Mouse (Mus musculus) liver, embryonic 16.5 days (tissue): ENCODE results near the gene Fry. TPM values are rescaled to one million over a fixed set of nuclear protein-coding genes. Genes with fewer than 3 reads are reported as not detected.

Experiments
- ATAC-seq: fragments of 200-750 bp; cut with Nextera tagmentation; 2 replicates; pipeline ENCODE4 v1.8.0; 2017; ENCODE audit warnings: low read depth, mild to moderate bottlenecking, moderate number of reproducible peaks, moderate library complexity
- H3K27ac ChIP-seq: fragments of 300-500 bp; sonication (generic); 2 replicates; pipeline ENCODE4 v1.5.1; 2014; ENCODE audit warnings: mild to moderate bottlenecking, low read length
- H3K27me3 ChIP-seq: fragments of 300-500 bp; sonication (generic); 2 replicates; pipeline ENCODE4 v1.6.1; 2014; ENCODE audit warnings: low read depth, low read length, mixed read lengths; ENCODE audit not compliant: control insufficient read depth, insufficient read depth
- H3K36me3 ChIP-seq: fragments of 300-500 bp; sonication (generic); 2 replicates; pipeline ENCODE4 v1.6.1; 2014; ENCODE audit warnings: mild to moderate bottlenecking; ENCODE audit not compliant: control insufficient read depth, insufficient read depth
- H3K4me1 ChIP-seq: fragments of 300-500 bp; sonication (generic); 2 replicates; pipeline ENCODE4 v1.6.1; 2014; ENCODE audit warnings: low read depth, low read length, mixed read lengths; ENCODE audit not compliant: control insufficient read depth
- H3K4me2 ChIP-seq: fragments of 300-500 bp; sonication (generic); 2 replicates; pipeline ENCODE4 v1.6.1; 2014; ENCODE audit warnings: low read depth, low read length, mixed read lengths
- H3K4me3 ChIP-seq: fragments of 300-500 bp; sonication (generic); 2 replicates; pipeline ENCODE4 v1.5.1; 2014; ENCODE audit warnings: low read depth, mild to moderate bottlenecking, low read length
- H3K9ac ChIP-seq: fragments of 300-500 bp; sonication (generic); 2 replicates; pipeline ENCODE4 v1.6.1; 2014; ENCODE audit warnings: low read depth, low read length
- H3K9me3 ChIP-seq: fragments of 300-500 bp; sonication (generic); replicated peaks from 2 replicates; pipeline ENCODE4 v1.6.1; 2016; ENCODE audit warnings: low read length; ENCODE audit not compliant: control insufficient read depth
- WGBS: fragments of 180-500 bp; shearing (Covaris S2); extraction: QIAGEN DNeasy Blood & Tissue Kit; methylation state at CpG from one replicate; pipeline ENCODE4 v1.1.7; 2014; ENCODE audit not compliant: insufficient replicate concordance; 5-methylcytosine and 5-hydroxymethylcytosine counted together
- polyA plus RNA-seq: library from polyadenylated mRNA; unstranded; fragments of >200 nt; fragmentation: Nextera tagmentation; extraction: Ambion mirVana; gene quantifications from 2 replicates; pipeline ENCODE4 v1.2.1, GENCODE M21; 2015

Gene Fry
- polyA plus RNA-seq, 1 experiment from 2014 or later = 2.7 TPM

GRCm38 (mm10) chr5:150328686-150329085, 210.2 kb downstream of the Fry start:
- no peak overlapping the region for H3K9ac ChIP-seq
- H3K9me3 ChIP-seq = no peaks in the 10 kb centered on the region
- no peak for ATAC-seq
- peaks cover 9% of the 10 kb centered on the region for H3K4me1 ChIP-seq
- H3K36me3 ChIP-seq = no peaks in the 10 kb centered on the region
- H3K27me3 ChIP-seq = no peaks in the 10 kb centered on the region
- H3K4me3 ChIP-seq = no peak overlapping the region
- 70% methylated on average over 6 of the region's 6 CpGs for whole genome bisulfite sequencing
- H3K4me2 ChIP-seq = no peak overlapping the region
- no peak overlapping the region for H3K27ac ChIP-seq

DNA sequence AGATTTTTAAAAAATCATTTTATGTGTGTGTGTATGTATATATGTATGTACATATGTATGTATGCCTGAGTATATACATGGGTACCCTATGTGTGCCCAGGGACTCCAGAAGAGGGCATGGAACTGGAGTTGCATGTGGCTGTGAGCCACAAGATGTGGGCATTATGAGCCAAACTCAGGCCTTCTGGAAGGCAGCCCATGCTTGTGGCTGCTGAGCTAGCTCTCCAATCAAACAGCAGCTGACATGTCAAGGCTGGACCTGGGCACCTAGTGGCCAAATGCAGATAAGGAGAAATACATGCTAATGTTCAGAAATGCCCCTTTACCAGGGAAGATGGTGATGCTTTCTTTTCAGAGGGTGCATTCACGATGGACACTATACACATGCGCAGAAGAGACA, 213.4 kb downstream of the Fry start:
- Histone ChIP-seq H3K9ac (no peak overlapping the region), H3K9me3 (no peaks in the 10 kb centered on the region), H3K27ac (no peak overlapping the region), H3K4me3 (no peak overlapping the region), H3K4me2 (no peak overlapping the region), H3K36me3 (no peaks in the 10 kb centered on the region), H3K27me3 (no peaks in the 10 kb centered on the region), H3K4me1 (peaks cover 9% of the 10 kb centered on the region)
- WGBS = 69% methylated on average over 2 of the region's 2 CpGs
- ATAC-seq = no peak

DNA sequence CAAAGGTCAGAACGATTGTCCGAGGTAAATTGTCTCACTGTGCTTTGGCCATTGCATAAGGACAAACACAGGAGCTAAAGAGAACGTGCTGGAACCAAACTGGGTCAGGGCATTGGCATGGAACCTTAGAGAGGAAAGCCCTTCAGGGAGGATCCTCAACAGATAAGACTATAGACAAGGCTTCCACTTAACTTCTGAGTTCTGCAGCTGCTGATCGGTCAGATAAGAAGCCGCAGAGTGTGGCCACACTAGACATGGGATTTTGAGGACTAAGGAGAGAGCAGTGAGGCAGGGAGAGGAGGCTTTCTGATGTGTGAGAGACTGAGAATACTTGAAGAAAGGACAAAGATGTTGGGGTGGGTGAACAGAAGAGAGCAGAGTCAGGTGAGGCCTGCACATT, 214.4 kb downstream of the Fry start:
- Histone ChIP-seq H3K9me3 (no peaks in the 10 kb centered on the region), H3K36me3 (no peaks in the 10 kb centered on the region), H3K27ac (no peak overlapping the region), H3K4me2 (no peak overlapping the region), H3K4me3 (no peak overlapping the region), H3K27me3 (no peaks in the 10 kb centered on the region), H3K4me1 (peaks cover 9% of the 10 kb centered on the region), H3K9ac (no peak overlapping the region)
- 10% methylated on average over 5 of the region's 5 CpGs for WGBS
- ATAC-seq = peak; percentile 35; the same call in 1 of the 2 replicates

DNA sequence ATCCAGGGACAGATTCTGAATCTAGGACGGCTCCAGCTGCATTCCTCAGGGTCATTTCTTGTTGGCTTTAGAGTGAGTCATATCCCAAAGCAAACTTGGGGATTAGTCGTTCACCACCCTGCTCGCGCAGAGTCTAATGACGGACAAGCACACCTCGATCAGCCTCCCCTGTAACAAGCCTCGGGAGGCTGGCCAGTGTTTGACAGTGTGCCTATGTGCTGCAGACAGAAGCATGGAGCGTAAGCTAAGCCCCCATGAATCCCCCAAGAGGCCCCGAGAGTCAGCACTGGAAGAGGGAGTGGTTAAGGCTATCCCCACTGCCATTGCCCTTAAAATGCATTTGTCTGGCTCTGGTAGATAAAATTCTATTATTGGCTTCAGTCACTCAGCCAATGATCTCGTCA, 214.9 kb downstream of the Fry start:
- Histone ChIP-seq H3K27ac (no peak overlapping the region), H3K4me2 (no peak overlapping the region), H3K9me3 (no peaks in the 10 kb centered on the region), H3K4me1 (peaks cover 9% of the 10 kb centered on the region), H3K9ac (no peak overlapping the region), H3K27me3 (no peaks in the 10 kb centered on the region), H3K36me3 (no peaks in the 10 kb centered on the region), H3K4me3 (no peak overlapping the region)
- 44% methylated on average over 10 of the region's 10 CpGs for WGBS
- no peak for ATAC-seq

DNA sequence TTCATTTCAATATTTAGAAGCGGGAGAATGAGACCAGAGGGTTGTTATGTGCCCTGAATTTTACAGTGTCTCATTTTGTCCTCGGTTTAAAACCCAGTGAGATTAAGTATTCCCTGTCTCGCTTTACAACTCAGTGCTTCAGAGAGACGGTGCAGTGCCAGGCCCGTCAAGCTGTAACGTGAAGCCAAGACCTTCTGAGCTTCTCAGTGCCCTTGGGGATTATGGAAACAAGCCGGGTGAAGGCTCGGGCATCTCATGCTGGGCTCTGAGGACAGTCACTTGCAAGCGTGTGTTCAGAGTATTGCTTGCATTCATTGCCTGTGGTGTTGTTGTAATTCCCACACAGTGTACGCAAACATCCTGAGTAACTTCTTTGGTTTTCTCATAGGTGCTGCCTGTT, 218.0 kb downstream of the Fry start:
- Histone ChIP-seq H3K27ac (no peak overlapping the region), H3K9ac (no peak overlapping the region), H3K4me1 (peaks cover 9% of the 10 kb centered on the region), H3K4me3 (no peak overlapping the region), H3K36me3 (no peaks in the 10 kb centered on the region), H3K4me2 (no peak overlapping the region), H3K27me3 (no peaks in the 10 kb centered on the region), H3K9me3 (no peaks in the 10 kb centered on the region)
- no peak for ATAC-seq
- 78% methylated on average over 10 of the region's 10 CpGs for WGBS

DNA sequence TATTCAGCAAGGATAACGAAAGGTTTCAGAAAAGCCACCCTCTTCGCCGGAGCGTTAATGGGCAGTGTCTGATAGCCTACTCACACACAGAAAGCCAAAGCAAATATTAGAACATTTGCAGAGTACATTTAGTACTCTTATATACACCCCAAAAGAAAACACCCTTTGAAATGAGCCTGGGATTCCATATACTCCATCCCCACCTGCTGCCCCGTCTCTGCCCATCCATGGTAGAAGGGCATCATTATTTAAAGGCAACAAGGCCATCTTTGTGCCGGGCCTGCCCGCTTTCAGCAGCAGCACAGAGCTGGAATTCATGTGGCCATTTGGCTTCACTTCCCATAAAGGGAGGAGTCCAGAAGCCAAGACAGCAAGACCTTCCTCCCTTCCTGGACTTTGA, 219.3 kb downstream of the Fry start:
- Histone ChIP-seq H3K9ac (no peak overlapping the region), H3K36me3 (no peaks in the 10 kb centered on the region), H3K9me3 (no peaks in the 10 kb centered on the region), H3K27me3 (no peaks in the 10 kb centered on the region), H3K4me2 (no peak overlapping the region), H3K4me3 (no peak overlapping the region), H3K27ac (no peak overlapping the region), H3K4me1 (peaks cover 7% of the 10 kb centered on the region)
- ATAC-seq = no peak
- 71% methylated on average over 7 of the region's 7 CpGs for WGBS

DNA sequence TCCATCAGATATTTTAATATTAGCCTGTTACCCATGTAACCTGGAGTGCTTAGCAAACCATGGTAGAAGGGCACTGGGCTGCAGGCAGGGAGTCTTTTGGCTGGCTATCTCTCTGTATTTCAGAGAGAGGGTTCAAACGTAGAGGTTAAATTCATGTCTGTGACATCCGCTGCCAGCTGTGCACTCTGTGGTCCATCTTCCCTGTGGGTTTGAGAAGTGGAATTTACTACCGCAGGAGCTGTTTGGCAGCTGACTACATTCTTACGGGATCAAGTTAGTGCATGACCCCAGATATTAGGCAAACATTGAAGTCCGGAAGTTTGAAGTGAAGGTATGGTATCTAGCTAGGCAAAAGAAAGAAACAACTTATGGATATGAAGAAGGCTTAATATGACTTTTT, 222.5 kb downstream of the Fry start:
- Histone ChIP-seq H3K27ac (no peak overlapping the region), H3K9ac (no peak overlapping the region), H3K36me3 (no peaks in the 10 kb centered on the region), H3K9me3 (no peaks in the 10 kb centered on the region), H3K4me1 (no peaks in the 10 kb centered on the region), H3K4me2 (no peak overlapping the region), H3K4me3 (no peak overlapping the region), H3K27me3 (no peaks in the 10 kb centered on the region)
- WGBS = 67% methylated on average over 5 of the region's 5 CpGs
- no peak for ATAC-seq

DNA sequence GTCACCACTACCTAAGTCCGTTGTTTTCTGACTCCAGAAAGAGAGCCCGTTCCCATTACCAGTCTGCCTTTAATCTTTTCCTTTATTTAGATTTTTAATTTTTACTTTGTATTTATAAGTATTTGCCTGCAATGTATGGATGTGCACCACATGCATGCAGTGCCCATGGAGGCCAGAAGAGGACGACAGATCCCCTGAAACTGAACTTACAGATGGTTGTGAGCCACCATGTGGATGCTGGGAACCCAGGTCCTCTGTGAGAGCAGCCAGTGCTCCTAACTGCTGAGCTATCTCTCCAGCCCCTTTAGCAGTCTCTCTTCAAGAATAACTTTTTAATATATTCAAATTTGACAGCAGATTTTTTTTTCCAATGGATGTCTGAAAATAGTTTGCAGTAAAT, 223.7 kb downstream of the Fry start:
- no peak overlapping the region for H3K4me3 ChIP-seq
- H3K27ac ChIP-seq = no peak overlapping the region
- no peak overlapping the region for H3K9ac ChIP-seq
- H3K4me1 ChIP-seq = no peaks in the 10 kb centered on the region
- no peaks in the 10 kb centered on the region for H3K27me3 ChIP-seq
- H3K4me2 ChIP-seq = no peak overlapping the region
- H3K9me3 ChIP-seq = no peaks in the 10 kb centered on the region
- no peak for ATAC-seq
- no peaks in the 10 kb centered on the region for H3K36me3 ChIP-seq
- 66% methylated on average over 3 of the region's 3 CpGs for WGBS

- H3K9me3 ChIP-seq = no peaks in the 10 kb centered on the region
- no peak overlapping the region for H3K4me3 ChIP-seq
- ATAC-seq = no peak
- WGBS = 79% methylated on average over 7 of the region's 7 CpGs
- H3K9ac ChIP-seq = no peak overlapping the region
- H3K4me1 ChIP-seq = no peaks in the 10 kb centered on the region
- no peak overlapping the region for H3K27ac ChIP-seq
- no peaks in the 10 kb centered on the region for H3K36me3 ChIP-seq
- H3K4me2 ChIP-seq = no peak overlapping the region
- no peaks in the 10 kb centered on the region for H3K27me3 ChIP-seq
Observed at GRCm38 (mm10) chr5:150345946-150346345, 227.5 kb downstream of the Fry start.

DNA sequence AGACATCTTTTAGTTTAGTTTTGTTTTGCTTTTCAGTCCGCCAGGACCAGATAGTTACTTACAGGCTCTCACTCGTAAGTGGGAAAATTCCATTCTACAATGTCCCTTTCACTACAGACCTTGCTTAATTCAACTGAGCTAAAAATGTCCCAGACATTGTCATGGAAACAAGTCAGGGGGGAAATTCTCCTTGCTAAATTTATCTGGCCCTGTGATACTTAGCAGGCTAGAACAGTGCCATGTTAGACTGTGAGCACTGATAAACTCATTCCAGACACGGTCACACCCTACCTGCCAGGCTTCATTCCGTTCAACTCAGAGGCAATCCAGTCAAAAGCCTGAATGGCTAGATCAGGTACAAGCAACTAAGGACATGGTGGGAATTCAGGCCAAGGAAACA, 227.9 kb downstream of the Fry start:
- no peaks in the 10 kb centered on the region for H3K4me1 ChIP-seq
- no peak overlapping the region for H3K27ac ChIP-seq
- H3K36me3 ChIP-seq = no peaks in the 10 kb centered on the region
- ATAC-seq = no peak
- H3K9me3 ChIP-seq = no peaks in the 10 kb centered on the region
- no peak overlapping the region for H3K9ac ChIP-seq
- WGBS = 62% methylated on average over 4 of the region's 4 CpGs
- H3K4me3 ChIP-seq = no peak overlapping the region
- H3K27me3 ChIP-seq = no peaks in the 10 kb centered on the region
- H3K4me2 ChIP-seq = no peak overlapping the region
